Mouse (Mus musculus) CH12.LX (cell line): ENCODE measurements around the gene Krtap12-1.

Experiments
- BHLHE40 ChIP-seq: IDR thresholded peaks from 2 replicates; pipeline ENCODE4 v1.6.1; 2011; ENCODE audit warnings: mild to moderate bottlenecking, low read depth, low read length, improper control_type of control experiment
- CTCF ChIP-seq, 2 experiments: IDR thresholded peaks in 1 of 2; conservative IDR thresholded peaks in 1 of 2; 2 replicates each; pipeline ENCODE4 v1.5.1; 2011 to 2012; ENCODE audit warnings: low read depth in 2 of 2, low read length in 2 of 2, improper control_type of control experiment in 1 of 2, inconsistent platforms in 1 of 2, mild to moderate bottlenecking in 1 of 2, moderate library complexity in 1 of 2
- E2F4 ChIP-seq: IDR thresholded peaks from 2 replicates; pipeline ENCODE4 v1.6.1; 2011; ENCODE audit warnings: low read depth, low read length, improper control_type of control experiment; ENCODE audit not compliant: insufficient replicate concordance
- JUN ChIP-seq: IDR thresholded peaks from 2 replicates; pipeline ENCODE4 v1.6.1; 2011; ENCODE audit warnings: low read depth, mild to moderate bottlenecking, low read length, improper control_type of control experiment, moderate library complexity; ENCODE audit not compliant: insufficient read depth
- MAZ ChIP-seq: IDR thresholded peaks from 2 replicates; pipeline ENCODE4 v1.6.1; 2012; ENCODE audit warnings: low read depth, mild to moderate bottlenecking, inconsistent platforms, low read length, improper control_type of control experiment, moderate library complexity
- POLR2A ChIP-seq: IDR thresholded peaks from 2 replicates; pipeline ENCODE4 v1.6.1; 2011; ENCODE audit warnings: low read depth, mild to moderate bottlenecking, improper control_type of control experiment, low read length
- POLR2AphosphoS2 ChIP-seq: IDR thresholded peaks from 2 replicates; pipeline ENCODE4 v1.6.1; 2011; ENCODE audit warnings: low read depth, low read length, improper control_type of control experiment
- SIN3A ChIP-seq: IDR thresholded peaks from 2 replicates; pipeline ENCODE4 v1.6.1; 2012; ENCODE audit warnings: low read length, improper control_type of control experiment, inconsistent platforms
- TBP ChIP-seq: conservative IDR thresholded peaks from 2 replicates; pipeline ENCODE4 v1.6.1; 2011; ENCODE audit warnings: low read depth, low read length, improper control_type of control experiment
- TCF12 ChIP-seq: IDR thresholded peaks from 2 replicates; pipeline ENCODE4 v1.6.1; 2014; ENCODE audit warnings: low read depth, mild to moderate bottlenecking, inconsistent platforms, low read length, improper control_type of control experiment
- ZMIZ1 ChIP-seq: IDR thresholded peaks from 2 replicates; pipeline ENCODE4 v1.6.1; 2012; ENCODE audit warnings: low read depth, mild to moderate bottlenecking, inconsistent platforms, low read length, improper control_type of control experiment

DNA sequence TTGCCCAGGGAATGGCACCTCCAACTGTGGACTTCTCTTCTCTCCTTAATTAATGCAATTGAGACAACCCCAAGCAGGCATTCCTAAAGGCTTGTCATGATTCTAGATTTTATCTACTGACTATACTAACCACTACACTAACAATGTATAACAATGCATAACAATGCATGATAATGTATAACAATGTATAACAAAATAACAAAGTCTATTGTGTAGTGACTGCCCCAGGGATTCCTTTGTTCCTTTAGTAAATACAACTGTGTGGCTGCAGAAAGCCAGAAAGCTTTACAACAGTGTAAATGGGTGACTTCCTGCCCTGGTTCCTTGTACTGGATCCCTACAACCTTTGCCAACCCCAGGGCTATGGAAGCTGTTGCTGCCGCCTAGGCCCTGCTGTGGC is 15.5 kb downstream of the Krtap12-1 start:
- TF ChIP-seq POLR2A (no peak), SIN3A (no peak), CTCF (conservative IDR thresholded peaks at IDR 0.05 in 1 of 2, IDR thresholded peaks at IDR 0.05 in 1 of 2; ENCODE audit: low read depth in 2 of 2, low read length in 2 of 2) (no peak), JUN (no peak), POLR2AphosphoS2 (no peak), E2F4 (no peak), TBP (no peak), MAZ (no peak), ZMIZ1 (no peak), BHLHE40 (no peak), TCF12 (no peak)
